Mouse (Mus musculus) cerebellum, adult 11 months (tissue): ENCODE results near the gene Vopp1.

Experiments
- DNase-seq: peaks from one replicate; pipeline ENCODE4 v3.0.0; 2022

Gene Vopp1

DNA sequence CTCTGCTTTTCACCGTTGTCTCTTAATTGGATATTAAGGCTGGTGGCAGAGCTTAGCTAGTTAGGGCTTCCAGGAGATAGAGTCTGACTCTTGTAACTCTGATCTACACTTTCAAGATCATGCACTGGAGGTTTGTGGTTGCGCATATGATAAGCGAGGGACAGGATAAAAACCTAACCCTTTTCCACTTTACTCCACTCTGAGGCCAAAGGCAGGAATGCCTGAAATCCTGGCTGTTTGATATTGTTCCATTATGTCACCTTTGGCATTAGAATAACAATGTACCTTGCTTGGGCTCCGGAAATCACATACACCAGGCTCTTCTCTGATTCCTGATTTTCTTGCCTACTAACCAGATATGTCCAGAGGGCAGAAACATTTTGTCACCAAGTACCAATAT, 123.3 kb downstream of the Vopp1 start:
- DNase-seq = no peak

GRCm38 (mm10) chr6:57693116-57693515, 131.8 kb downstream of the Vopp1 start:
- DNase-seq = no peak

GRCm38 (mm10) chr6:57691467-57692261, 133.3 kb downstream of the Vopp1 start, which contains the start of gene Pyurf:
Pyurf (minus strand) TSS chr6:57692078.
- peak; percentile 83 for DNase-seq

DNA sequence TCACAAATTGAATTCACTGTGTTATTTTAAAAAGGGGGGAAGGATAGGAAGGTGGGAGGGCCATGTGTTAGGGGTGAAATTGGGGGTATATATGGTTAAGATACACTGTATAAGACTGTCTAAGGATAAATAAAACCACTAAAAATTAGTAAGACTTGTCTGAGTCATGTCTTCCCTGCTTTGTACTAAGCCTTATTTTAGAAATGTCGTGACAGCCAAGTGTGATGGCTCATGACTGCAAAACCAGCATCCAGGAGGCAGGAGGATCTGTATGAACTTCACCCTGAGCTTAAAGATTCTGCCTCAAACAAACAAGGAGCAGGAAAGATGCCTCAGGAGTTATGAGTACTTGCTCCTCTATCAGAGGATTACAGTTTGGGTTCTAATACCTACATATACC, 140.8 kb downstream of the Vopp1 start:
- no peak for DNase-seq
